Mouse (Mus musculus): ENCODE measurements around the gene Cyp26c1. TPM values are rescaled to one million over a fixed set of nuclear protein-coding genes. Genes with fewer than 3 reads are reported as not detected.

Gene Cyp26c1
- polyA plus RNA-seq (2012; rRNA removed) = not detected in 2 replicates

DNA sequence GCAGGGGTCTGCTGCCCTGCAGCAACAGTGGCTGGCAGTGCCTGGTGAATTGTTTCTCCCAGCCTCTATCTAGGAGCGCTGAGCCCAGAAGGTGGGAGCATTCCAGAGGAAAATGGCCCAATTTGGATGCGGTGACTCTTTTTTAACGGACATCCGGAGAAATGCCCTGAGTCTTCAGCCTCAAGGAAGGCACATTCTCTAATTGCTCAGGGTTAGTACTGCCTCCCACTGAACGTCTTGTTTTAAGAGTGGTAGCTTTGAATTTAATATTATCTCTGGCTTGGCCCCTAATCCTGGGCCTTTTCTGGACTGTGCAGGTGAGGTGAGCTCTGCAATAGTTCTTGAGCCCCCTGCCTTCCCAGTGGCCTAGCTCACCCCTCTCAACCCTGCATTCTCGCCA is at the start of gene Cyp26c1:
Gene Cyp26c1, plus strand, starts transcription at position 301 of the 400 bp plus-strand sequence.
- Histone ChIP-seq H3K4me1 (ENCODE audit: control insufficient read depth, insufficient read depth, low read length) (no peaks in the 10 kb centered on the region), H3K4me3 (replicated peaks; ENCODE audit: insufficient read depth, low read depth, low read length) (no peak within 1 kb of the TSS), H3K27me3 (ENCODE audit: control insufficient read depth, insufficient read depth, low read length) (no peaks in the 10 kb centered on the region), H3K27ac (ENCODE audit: insufficient read depth, low read length) (no peak within 1 kb of the TSS)
- no peak for DNase-seq
- WGBS = 28% methylated on average over 6 of the region's 6 CpGs
- TF ChIP-seq CTCF (IDR thresholded peaks at IDR 0.05; ENCODE audit: borderline replicate concordance, insufficient read depth, low read depth, low read length) = no peak
- no peak for TF ChIP-seq POLR2A (IDR thresholded peaks at IDR 0.05; ENCODE audit: borderline replicate concordance, insufficient read depth, low read length)

GRCm38 (mm10) chr19:37647994-37648393 is 37.4 kb upstream of the Cyp26c1 start:
- DNase-seq = no peak
- WGBS = 48% methylated on average over 2 of the region's 2 CpGs
- Histone ChIP-seq H3K4me3 (replicated peaks; ENCODE audit: insufficient read depth, low read depth, low read length) (no peak overlapping the region), H3K27me3 (ENCODE audit: control insufficient read depth, insufficient read depth, low read length) (no peaks in the 10 kb centered on the region), H3K4me1 (ENCODE audit: control insufficient read depth, insufficient read depth, low read length) (no peaks in the 10 kb centered on the region), H3K27ac (ENCODE audit: insufficient read depth, low read length) (no peak overlapping the region)
- TF ChIP-seq POLR2A (IDR thresholded peaks at IDR 0.05; ENCODE audit: borderline replicate concordance, insufficient read depth, low read length) (no peak), CTCF (IDR thresholded peaks at IDR 0.05; ENCODE audit: borderline replicate concordance, insufficient read depth, low read depth, low read length) (no peak)

- WGBS = 37% methylated on average over 2 of the region's 2 CpGs
- H3K27ac ChIP-seq (ENCODE audit: insufficient read depth, low read length) = no peak overlapping the region
- no peak overlapping the region for H3K4me3 ChIP-seq (replicated peaks; ENCODE audit: insufficient read depth, low read depth, low read length)
- DNase-seq = no peak
- no peaks in the 10 kb centered on the region for H3K27me3 ChIP-seq (ENCODE audit: control insufficient read depth, insufficient read depth, low read length)
- no peaks in the 10 kb centered on the region for H3K4me1 ChIP-seq (ENCODE audit: control insufficient read depth, insufficient read depth, low read length)
- TF ChIP-seq CTCF (IDR thresholded peaks at IDR 0.05; ENCODE audit: borderline replicate concordance, insufficient read depth, low read depth, low read length) (no peak), POLR2A (IDR thresholded peaks at IDR 0.05; ENCODE audit: borderline replicate concordance, insufficient read depth, low read length) (no peak)
Measured at GRCm38 (mm10) chr19:37650526-37650925, 34.9 kb upstream of the Cyp26c1 start.

DNA sequence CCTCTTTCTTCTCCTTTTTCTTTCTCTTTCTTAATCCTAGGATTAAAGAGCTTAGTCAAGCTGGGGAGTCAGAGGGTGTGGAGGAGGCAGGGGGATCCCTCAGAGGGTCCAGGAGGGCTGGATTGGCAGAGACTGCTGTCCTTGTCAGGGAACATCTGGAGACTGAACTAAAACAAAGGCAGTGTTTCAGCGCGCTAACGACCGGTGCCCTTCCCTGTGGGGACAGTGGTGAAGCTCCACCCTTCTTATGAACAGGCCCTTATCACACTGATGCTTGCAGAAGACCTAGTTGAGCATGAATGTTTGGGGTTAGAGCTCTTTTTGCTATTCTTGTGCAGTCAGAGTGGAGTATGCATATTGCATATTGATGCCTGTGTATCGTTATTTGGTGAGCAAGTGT is 31.4 kb upstream of the Cyp26c1 start:
- Histone ChIP-seq H3K27ac (ENCODE audit: insufficient read depth, low read length) (no peak overlapping the region), H3K27me3 (ENCODE audit: control insufficient read depth, insufficient read depth, low read length) (no peaks in the 10 kb centered on the region), H3K4me1 (ENCODE audit: control insufficient read depth, insufficient read depth, low read length) (no peaks in the 10 kb centered on the region), H3K4me3 (replicated peaks; ENCODE audit: insufficient read depth, low read depth, low read length) (no peak overlapping the region)
- TF ChIP-seq POLR2A (IDR thresholded peaks at IDR 0.05; ENCODE audit: borderline replicate concordance, insufficient read depth, low read length) = no peak
- no peak for DNase-seq
- 42% methylated on average over 5 of the region's 5 CpGs for WGBS

GRCm38 (mm10) chr19:37656441-37656840 is 28.9 kb upstream of the Cyp26c1 start:
- H3K4me3 ChIP-seq (replicated peaks; ENCODE audit: insufficient read depth, low read depth, low read length) = no peak overlapping the region
- DNase-seq = no peak
- H3K27me3 ChIP-seq (ENCODE audit: control insufficient read depth, insufficient read depth, low read length) = no peaks in the 10 kb centered on the region
- no peak for TF ChIP-seq POLR2A (IDR thresholded peaks at IDR 0.05; ENCODE audit: borderline replicate concordance, insufficient read depth, low read length)
- TF ChIP-seq CTCF (IDR thresholded peaks at IDR 0.05; ENCODE audit: borderline replicate concordance, insufficient read depth, low read depth, low read length) = no peak
- 46% methylated on average over 9 of the region's 9 CpGs for WGBS
- H3K4me1 ChIP-seq (ENCODE audit: control insufficient read depth, insufficient read depth, low read length) = no peaks in the 10 kb centered on the region
- H3K27ac ChIP-seq (ENCODE audit: insufficient read depth, low read length) = no peak overlapping the region

GRCm38 (mm10) chr19:37665256-37665655 is 20.1 kb upstream of the Cyp26c1 start:
- Histone ChIP-seq H3K27ac (ENCODE audit: insufficient read depth, low read length) (no peak overlapping the region), H3K27me3 (ENCODE audit: control insufficient read depth, insufficient read depth, low read length) (no peaks in the 10 kb centered on the region), H3K4me1 (ENCODE audit: control insufficient read depth, insufficient read depth, low read length) (no peaks in the 10 kb centered on the region), H3K4me3 (replicated peaks; ENCODE audit: insufficient read depth, low read depth, low read length) (no peak overlapping the region)
- no peak for TF ChIP-seq CTCF (IDR thresholded peaks at IDR 0.05; ENCODE audit: borderline replicate concordance, insufficient read depth, low read depth, low read length)
- no peak for TF ChIP-seq POLR2A (IDR thresholded peaks at IDR 0.05; ENCODE audit: borderline replicate concordance, insufficient read depth, low read length)
- 78% methylated on average over 6 of the region's 6 CpGs for WGBS
- DNase-seq = no peak

GRCm38 (mm10) chr19:37667855-37668594 is 17.4 kb upstream of the Cyp26c1 start:
- TF ChIP-seq POLR2A (IDR thresholded peaks at IDR 0.05; ENCODE audit: borderline replicate concordance, insufficient read depth, low read length) (no peak), CTCF (IDR thresholded peaks at IDR 0.05; ENCODE audit: borderline replicate concordance, insufficient read depth, low read depth, low read length) (no peak)
- Histone ChIP-seq H3K27me3 (ENCODE audit: control insufficient read depth, insufficient read depth, low read length) (no peaks in the 10 kb centered on the region), H3K27ac (ENCODE audit: insufficient read depth, low read length) (no peak overlapping the region), H3K4me1 (ENCODE audit: control insufficient read depth, insufficient read depth, low read length) (no peaks in the 10 kb centered on the region), H3K4me3 (replicated peaks; ENCODE audit: insufficient read depth, low read depth, low read length) (no peak overlapping the region)
- WGBS = 83% methylated on average over 13 of the region's 13 CpGs
- DNase-seq = no peak

- Histone ChIP-seq H3K4me1 (ENCODE audit: control insufficient read depth, insufficient read depth, low read length) (no peaks in the 10 kb centered on the region), H3K27me3 (ENCODE audit: control insufficient read depth, insufficient read depth, low read length) (no peaks in the 10 kb centered on the region), H3K4me3 (replicated peaks; ENCODE audit: insufficient read depth, low read depth, low read length) (no peak overlapping the region), H3K27ac (ENCODE audit: insufficient read depth, low read length) (no peak overlapping the region)
- 76% methylated on average over 5 of the region's 5 CpGs for WGBS
- no peak for TF ChIP-seq CTCF (IDR thresholded peaks at IDR 0.05; ENCODE audit: borderline replicate concordance, insufficient read depth, low read depth, low read length)
- TF ChIP-seq POLR2A (IDR thresholded peaks at IDR 0.05; ENCODE audit: borderline replicate concordance, insufficient read depth, low read length) = no peak
- DNase-seq = no peak
Measured at GRCm38 (mm10) chr19:37668657-37669056, 16.7 kb upstream of the Cyp26c1 start.

Measured in cerebellum, adult 2 months (tissue).